Mouse (Mus musculus) cerebellum, adult 2 months (tissue): ENCODE measurements around the gene Pgrmc2. TPM values are rescaled to one million over a fixed set of nuclear protein-coding genes. Genes with fewer than 3 reads are reported as not detected.

Source experiments
- DNase-seq, 2 experiments: peaks; one replicate each; pipeline ENCODE4 v3.0.0; 2021
- H3K27ac ChIP-seq: fragments of 200-500 bp; 2 replicates; pipeline ENCODE4 v1.5.1; 2012; ENCODE audit warnings: low read length, control low read depth, inconsistent platforms; ENCODE audit not compliant: insufficient read depth
- H3K27me3 ChIP-seq: fragments of 200-500 bp; 2 replicates; pipeline ENCODE4 v1.6.1; 2012; ENCODE audit warnings: inconsistent platforms, mild to moderate bottlenecking, low read length, moderate library complexity; ENCODE audit not compliant: control insufficient read depth, insufficient read depth
- H3K4me1 ChIP-seq: fragments of 200-500 bp; 2 replicates; pipeline ENCODE4 v1.6.1; 2011; ENCODE audit warnings: low read length; ENCODE audit not compliant: control insufficient read depth, insufficient read depth
- H3K4me3 ChIP-seq: fragments of 200-500 bp; replicated peaks from 2 replicates; pipeline ENCODE3; 2011; ENCODE audit warnings: mild to moderate bottlenecking, low read depth, low read length, control low read depth; ENCODE audit not compliant: insufficient read depth
- CTCF ChIP-seq: fragments of 200-500 bp; IDR thresholded peaks from 2 replicates; pipeline ENCODE4 v1.5.1; 2011; ENCODE audit warnings: low read depth, mild to moderate bottlenecking, control low read depth, low read length, moderate library complexity, borderline replicate concordance; ENCODE audit not compliant: insufficient read depth
- POLR2A ChIP-seq: fragments of 200-500 bp; IDR thresholded peaks from 2 replicates; pipeline ENCODE4 v1.6.1; 2011; ENCODE audit warnings: low read length, control low read depth, borderline replicate concordance; ENCODE audit not compliant: insufficient read depth
- WGBS: fragments of 180-500 bp; shearing (Covaris S2); methylation state at CpG from one replicate; pipeline ENCODE4 v1.1.7; 2018; 5-methylcytosine and 5-hydroxymethylcytosine counted together
- polyA plus RNA-seq: library from polyadenylated mRNA; depleted of rRNA; stranded (reverse); fragments of >200 nt; gene quantifications from 2 replicates; pipeline ENCODE4 v1.2.3, GENCODE M21; 2012; rRNA removed

The Pgrmc2 gene
- 44.3 and 46.7 TPM in 2 replicates for polyA plus RNA-seq

DNA sequence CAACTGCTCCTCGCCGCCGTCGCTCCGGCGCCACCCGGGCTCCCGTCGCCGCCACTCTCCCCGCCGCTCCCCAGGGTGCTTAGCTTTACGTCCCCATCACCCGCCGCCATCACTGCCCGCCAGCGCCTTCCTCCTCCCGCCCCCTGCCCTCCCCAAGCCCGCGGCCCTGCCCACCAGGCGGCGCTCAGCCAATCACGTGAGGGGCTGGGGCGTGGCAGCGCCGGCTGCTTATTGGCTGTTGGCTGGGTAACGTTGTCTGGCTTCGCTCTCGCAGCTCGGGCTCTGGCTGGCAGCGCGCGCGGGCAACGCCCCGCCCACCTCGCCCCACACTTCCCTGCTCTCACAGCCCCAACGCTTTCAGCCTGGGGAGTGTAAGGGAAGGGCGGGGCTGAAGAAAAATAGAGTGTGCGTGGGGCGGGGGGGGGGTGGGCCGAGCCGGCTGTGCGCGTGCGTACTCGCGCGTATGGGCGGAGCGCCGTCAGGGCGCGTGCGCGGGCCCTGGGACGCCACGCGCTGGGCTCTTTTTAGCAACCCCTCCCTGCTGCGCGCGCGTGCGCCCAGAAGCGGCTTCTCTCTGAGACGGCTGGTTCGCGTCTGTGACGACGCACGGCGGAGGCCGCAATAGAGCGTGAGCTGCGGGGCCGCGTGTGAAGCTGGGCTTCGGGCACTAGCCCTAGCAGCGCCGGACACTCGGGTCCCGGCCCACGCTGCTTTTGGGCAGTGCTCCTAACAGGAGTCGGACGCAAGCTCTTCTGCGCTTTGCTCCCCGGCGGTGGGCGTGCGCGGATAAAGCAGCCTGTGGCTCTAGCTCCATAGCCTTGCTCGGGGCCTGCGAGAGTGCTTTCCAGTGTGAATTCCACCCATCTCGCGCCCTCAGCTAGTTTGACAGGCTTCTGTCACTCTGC, at the start of gene Pgrmc2:
Pgrmc2 (minus strand) TSS at position 162 of the 905 bp plus-strand sequence.
- peak; percentile 98 to 99 for DNase-seq
- WGBS: under 1% methylated on average over 95 of the region's 95 CpGs

DNA sequence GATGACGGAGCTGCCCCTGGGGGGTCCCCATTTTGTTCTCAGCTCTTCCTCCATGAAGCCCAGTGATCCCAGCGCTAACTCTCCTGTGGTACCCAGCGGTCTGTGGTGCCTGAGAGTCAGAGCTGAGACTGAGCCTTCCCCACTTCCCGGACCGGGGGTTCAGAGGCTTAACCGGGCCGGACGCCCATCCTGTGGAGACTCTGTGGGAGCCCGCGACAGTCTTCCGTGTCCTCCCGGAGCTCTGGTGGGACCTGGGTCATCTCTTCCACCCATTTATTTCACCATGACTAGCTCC, 41.1 kb upstream of the Pgrmc2 start:
- 11% methylated on average over 12 of the region's 12 CpGs for WGBS

More for the DNA sequence above, at the start of gene Pgrmc2:
- H3K27ac ChIP-seq: peak within 1 kb of the TSS; percentile 91
- peak within 1 kb of the TSS; percentile 77 for H3K4me3 ChIP-seq
- H3K27me3 ChIP-seq: no peaks in the 10 kb centered on the region
- TF ChIP-seq POLR2A (peak; percentile 93), CTCF (peak; percentile 5; the same call in 1 of the 2 replicates)
- H3K4me1 ChIP-seq: no peaks in the 10 kb centered on the region; the same call in 1 of the 2 replicates

DNA sequence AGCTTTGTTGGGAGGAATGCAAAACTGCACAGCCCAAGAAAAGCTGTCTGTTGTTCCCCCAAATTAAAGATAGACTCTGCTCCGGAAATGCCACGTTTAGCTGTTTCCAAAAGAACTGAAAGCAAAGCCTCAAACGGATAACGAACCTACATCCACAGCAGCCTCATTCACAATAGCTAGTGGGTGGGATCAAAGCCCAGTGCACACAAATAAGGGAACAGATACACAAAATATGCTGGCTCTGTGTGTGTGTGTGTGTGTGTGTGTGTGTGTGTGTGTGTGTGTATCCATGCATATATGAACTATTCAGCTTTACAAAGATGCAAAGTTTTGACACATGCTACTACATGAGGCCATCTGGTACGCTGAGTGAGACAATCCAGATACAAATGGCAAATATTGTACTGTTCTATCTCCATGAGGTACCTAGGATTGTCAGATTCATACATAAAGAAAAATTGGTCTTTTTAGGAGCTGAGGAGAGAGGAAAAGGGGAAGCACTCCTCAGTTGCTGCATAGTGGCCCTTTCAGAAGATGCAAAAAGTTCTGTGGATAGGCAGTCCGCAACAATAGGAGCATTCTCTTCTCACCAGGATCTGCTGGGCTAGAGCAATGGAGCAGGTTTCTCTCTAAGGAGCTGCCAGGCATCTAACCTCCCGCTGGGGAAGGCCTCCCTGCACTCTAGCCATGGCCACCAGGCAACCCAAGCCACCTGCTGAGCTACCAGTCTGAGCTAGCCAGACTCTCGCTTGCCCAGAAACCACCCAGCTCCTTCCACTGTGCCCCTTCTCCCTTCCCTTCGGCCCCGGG, 40.5 kb upstream of the Pgrmc2 start:
- no peaks in the 10 kb centered on the region; the same call in 1 of the 2 replicates for H3K27me3 ChIP-seq
- peaks cover 5% of the 10 kb centered on the region for H3K4me1 ChIP-seq
- peak in 1 of 2 experiments; percentile 8 for DNase-seq
- no peak overlapping the region for H3K27ac ChIP-seq
- no peak overlapping the region for H3K4me3 ChIP-seq
- no peak for TF ChIP-seq CTCF
- no peak for TF ChIP-seq POLR2A
- 19% methylated on average over 10 of the region's 10 CpGs for WGBS

More for the DNA sequence above, 41.1 kb upstream of the Pgrmc2 start:
- Histone ChIP-seq H3K4me1 (peaks cover 5% of the 10 kb centered on the region), H3K4me3 (no peak overlapping the region), H3K27me3 (no peaks in the 10 kb centered on the region; the same call in 1 of the 2 replicates), H3K27ac (no peak overlapping the region)
- DNase-seq: no peak
- TF ChIP-seq CTCF (no peak), POLR2A (no peak)

DNA sequence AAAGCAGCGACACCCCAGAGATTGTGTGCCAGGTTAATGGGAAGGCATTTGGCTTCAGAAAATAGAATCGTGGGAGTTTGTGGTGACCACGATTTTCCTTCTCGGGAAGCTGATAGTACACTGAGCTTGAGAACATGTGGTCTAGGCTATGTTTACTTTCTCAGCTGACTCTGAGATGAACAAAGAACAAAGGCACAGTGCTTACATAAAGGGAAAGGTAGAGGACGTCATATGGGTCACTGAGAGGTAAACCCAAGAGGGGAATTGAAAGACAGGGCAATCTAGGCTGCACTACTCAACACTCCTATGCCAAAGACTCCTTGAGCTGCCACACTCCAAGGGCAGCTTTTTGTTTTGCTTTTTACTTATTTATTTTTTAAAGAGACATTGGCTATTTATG, 35.3 kb upstream of the Pgrmc2 start:
- 89% methylated on average over 5 of the region's 5 CpGs for WGBS
- no peak for DNase-seq
- TF ChIP-seq POLR2A (no peak), CTCF (no peak)

DNA sequence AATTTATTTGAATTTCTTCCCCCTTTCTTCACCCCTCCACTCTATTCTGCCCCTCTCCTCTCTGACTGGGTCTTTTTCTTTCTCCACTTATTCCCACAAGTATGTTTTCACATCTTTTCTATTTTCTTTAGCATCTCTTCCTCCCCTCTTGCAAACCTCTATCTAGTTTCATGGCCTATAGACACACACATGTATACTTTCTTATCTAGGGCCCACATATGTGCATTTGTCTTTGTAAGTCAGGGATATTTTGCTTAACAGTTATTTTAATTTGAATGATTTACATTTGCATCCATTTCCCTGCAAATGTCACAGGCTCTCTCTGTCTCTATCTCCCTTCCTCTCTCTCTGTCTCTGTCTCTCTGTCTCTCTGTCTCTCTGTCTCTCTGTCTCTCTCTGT, 34.6 kb upstream of the Pgrmc2 start:
- H3K27ac ChIP-seq: no peak overlapping the region
- TF ChIP-seq CTCF: no peak
- TF ChIP-seq POLR2A: no peak
- H3K4me1 ChIP-seq: no peaks in the 10 kb centered on the region
- H3K27me3 ChIP-seq: no peaks in the 10 kb centered on the region
- DNase-seq: no peak
- H3K4me3 ChIP-seq: no peak overlapping the region

More for the DNA sequence above, 35.3 kb upstream of the Pgrmc2 start:
- no peak overlapping the region for H3K4me3 ChIP-seq
- no peaks in the 10 kb centered on the region for H3K4me1 ChIP-seq
- H3K27ac ChIP-seq: no peak overlapping the region
- H3K27me3 ChIP-seq: no peaks in the 10 kb centered on the region

DNA sequence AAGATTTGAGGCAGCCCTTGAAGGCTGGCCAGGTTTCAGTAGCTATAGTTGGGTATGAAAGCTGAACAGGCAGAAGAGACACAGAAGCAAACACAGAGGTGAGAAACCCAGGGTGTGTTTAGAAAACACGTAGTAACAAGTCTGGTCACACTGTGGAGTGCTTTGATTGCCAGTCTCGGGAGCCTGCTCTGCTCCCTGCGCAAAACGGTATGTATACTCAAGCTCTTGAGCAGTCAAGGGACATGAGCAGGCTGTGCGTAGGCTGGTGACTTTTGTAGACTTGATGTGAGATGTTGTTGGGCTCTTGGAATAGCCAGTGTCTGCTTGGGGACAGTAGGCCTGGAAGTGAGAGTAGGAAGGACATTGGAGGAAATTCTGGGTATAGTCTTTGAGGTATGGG, 30.3 kb upstream of the Pgrmc2 start:
- H3K27me3 ChIP-seq: no peaks in the 10 kb centered on the region
- H3K4me1 ChIP-seq: no peaks in the 10 kb centered on the region
- 91% methylated on average over 5 of the region's 5 CpGs for WGBS
- H3K27ac ChIP-seq: no peak overlapping the region
- no peak for DNase-seq
- no peak for TF ChIP-seq CTCF
- TF ChIP-seq POLR2A: no peak
- no peak overlapping the region for H3K4me3 ChIP-seq

DNA sequence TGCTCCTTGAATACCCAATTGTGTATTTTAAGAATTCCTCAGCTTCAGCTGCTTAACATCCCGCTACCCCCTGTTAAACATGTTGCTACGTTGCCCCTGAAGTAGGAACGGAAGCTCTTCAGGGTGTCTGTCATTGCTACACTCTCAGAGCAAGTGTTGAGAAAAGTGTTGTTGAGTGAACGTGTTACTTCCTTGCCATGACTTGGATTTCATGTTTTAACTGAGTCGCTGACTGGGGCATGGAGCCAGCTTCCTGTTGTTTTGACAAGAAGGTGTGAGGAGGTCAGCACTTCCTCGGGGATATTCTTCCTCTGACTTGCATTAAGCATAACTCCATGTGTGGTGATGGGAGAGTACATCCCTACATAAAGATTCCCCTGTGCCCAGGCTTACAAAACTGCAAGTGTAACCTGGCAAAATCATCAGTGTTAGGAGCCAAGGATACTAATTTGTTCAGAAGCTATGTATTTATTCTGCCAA, 25.5 kb upstream of the Pgrmc2 start:
- H3K4me3 ChIP-seq: no peak overlapping the region
- no peaks in the 10 kb centered on the region for H3K4me1 ChIP-seq
- H3K27me3 ChIP-seq: no peaks in the 10 kb centered on the region
- TF ChIP-seq CTCF (no peak), POLR2A (no peak)
- no peak for DNase-seq
- no peak overlapping the region for H3K27ac ChIP-seq
- 30% methylated on average over 6 of the region's 6 CpGs for WGBS

DNA sequence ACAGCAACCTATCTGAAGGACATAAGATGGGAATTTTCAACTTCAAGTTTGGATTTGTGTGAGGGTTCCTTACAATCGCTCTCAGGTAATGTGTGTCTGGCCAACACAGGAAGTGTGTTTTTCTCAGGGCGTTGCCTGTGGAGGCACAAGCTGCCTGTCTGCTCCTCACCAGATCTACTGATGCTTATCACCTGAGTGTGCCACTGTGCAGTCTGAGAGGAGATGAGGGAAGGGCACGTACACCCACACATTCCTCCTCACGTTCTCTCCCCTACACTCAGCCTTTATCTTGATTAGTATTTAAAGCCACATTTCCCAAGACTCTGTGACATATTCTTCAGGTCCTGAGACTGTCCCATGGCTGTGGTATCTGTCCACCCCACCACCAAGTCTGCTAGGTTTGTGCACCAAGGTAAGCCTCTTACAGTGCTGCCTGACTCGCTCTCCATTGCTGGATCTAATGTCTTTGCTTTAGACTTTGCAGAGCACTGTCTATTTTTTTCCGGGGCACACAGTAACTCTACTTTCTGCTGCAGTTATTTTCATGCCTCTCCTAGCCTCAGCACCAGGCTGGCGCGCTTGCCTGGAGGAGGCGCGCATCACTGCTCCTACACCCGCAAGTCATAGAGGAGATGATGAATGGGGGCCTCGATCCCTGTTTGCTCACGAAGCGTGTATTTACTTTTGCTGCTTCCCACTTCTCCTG, 24.9 kb upstream of the Pgrmc2 start:
- Histone ChIP-seq H3K4me1 (no peaks in the 10 kb centered on the region), H3K4me3 (no peak overlapping the region), H3K27ac (no peak overlapping the region), H3K27me3 (no peaks in the 10 kb centered on the region)
- DNase-seq: no peak
- 67% methylated on average over 14 of the region's 14 CpGs for WGBS
- TF ChIP-seq POLR2A: no peak
